In the genomic region with DNA sequence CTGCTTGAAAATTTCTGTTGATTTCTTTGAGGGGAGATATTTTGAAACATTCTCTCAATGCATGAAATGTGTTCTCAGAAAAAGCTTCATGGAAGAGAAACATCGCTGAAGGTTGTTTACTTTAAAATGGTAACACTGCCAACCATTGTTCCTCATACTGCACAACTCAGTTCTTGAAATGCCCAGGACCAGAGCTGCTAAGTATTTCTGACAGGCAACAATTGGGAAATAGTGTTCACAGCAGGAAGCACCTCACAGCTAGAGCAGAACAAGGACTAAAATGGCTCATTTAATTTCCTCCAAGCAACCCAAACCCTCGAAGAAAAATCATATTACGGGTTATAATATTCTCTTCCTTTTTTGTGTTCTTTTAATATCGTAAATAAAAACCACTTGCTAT, we compare ENCODE assay signal across 20 mouse cellular contexts.
"Had no signal": no experiment of that assay in that cellular context is flagged by ENCODE, and none has a peak within 500 bp of the region (broad histone marks: within the 10 kb centered on the region; RNA-seq: fewer than 3 reads in every experiment).

No protein-coding gene starts in this region.

- H3K27me3 ChIP-seq: heart, embryonic 12.5 days; intestine, embryonic 15.5 days; limb, embryonic 15.5 days had no signal

- DNase-seq: gastrocnemius, postnatal 14 days; gastrocnemius, postnatal 36 days; heart, postnatal 10 days; heart, postnatal 4 days; kidney, adult 18-20 months; kidney, adult 8-10 months; kidney, postnatal 10 days; kidney, postnatal 36 days; layer of hippocampus, adult 9-11 months; layer of hippocampus, postnatal 36 days had no signal

- H3K9me3 ChIP-seq: heart, embryonic 10.5 days; heart, embryonic 12.5 days; hindbrain, embryonic 10.5 days; hindbrain, embryonic 12.5 days; intestine, embryonic 15.5 days; limb, embryonic 13.5 days; limb, embryonic 15.5 days had no signal

- H3K4me2 ChIP-seq: heart, embryonic 12.5 days; hindbrain, embryonic 12.5 days; hindbrain, embryonic 14.5 days; intestine, embryonic 15.5 days; limb, embryonic 13.5 days; limb, embryonic 15.5 days had no signal

- H3K36me3 ChIP-seq: heart, embryonic 10.5 days; heart, embryonic 12.5 days; hindbrain, embryonic 10.5 days; hindbrain, embryonic 12.5 days; intestine, embryonic 15.5 days; limb, embryonic 13.5 days; limb, embryonic 15.5 days had no signal

- H3K4me1 ChIP-seq: heart, embryonic 10.5 days; heart, embryonic 12.5 days; hindbrain, embryonic 12.5 days; intestine, embryonic 15.5 days; limb, embryonic 13.5 days; limb, embryonic 15.5 days had no signal

- H3K4me3 ChIP-seq: heart, embryonic 10.5 days; heart, embryonic 12.5 days; hindbrain, embryonic 10.5 days; hindbrain, embryonic 12.5 days; intestine, embryonic 15.5 days; limb, embryonic 13.5 days; limb, embryonic 15.5 days had no signal

- ATAC-seq: inflammation-experienced regulatory T-cells, adult 6 months; intestine, embryonic 15.5 days; intestine, postnatal 0 days had no signal

- H3K9ac ChIP-seq: heart, embryonic 12.5 days; hindbrain, embryonic 12.5 days; hindbrain, embryonic 14.5 days; intestine, embryonic 15.5 days; limb, embryonic 13.5 days; limb, embryonic 15.5 days had no signal

- H3K27ac ChIP-seq: heart, embryonic 10.5 days; hindbrain, embryonic 10.5 days; hindbrain, embryonic 12.5 days; hindbrain, embryonic 14.5 days; intestine, embryonic 15.5 days; limb, embryonic 13.5 days; limb, embryonic 15.5 days had no signal
